Mouse (Mus musculus) CH12.LX (cell line): ENCODE data around the gene Khdc1a. TPM values are rescaled to one million over a fixed set of nuclear protein-coding genes. Genes with fewer than 3 reads are reported as not detected.
"Not testable (repeated sequence)": the region's sequence is repeated elsewhere in the genome, so short reads cannot be mapped to it uniquely, and the experiment has no call there.

ENCODE experiments used
- DNase-seq: peaks from one replicate; pipeline ENCODE4 v3.0.0-alpha.2; 2013; ENCODE audit errors: extremely low read depth
- H3K27ac ChIP-seq: 2 replicates; pipeline ENCODE4 v1.5.1; 2012; ENCODE audit warnings: low read depth, mild to moderate bottlenecking, control low read depth, moderate library complexity; ENCODE audit not compliant: insufficient read depth
- H3K27me3 ChIP-seq: replicated peaks from 2 replicates; pipeline ENCODE3; 2012; ENCODE audit warnings: inconsistent platforms
- H3K36me3 ChIP-seq, 2 experiments: replicated peaks in 1 of 2; 2 replicates each; pipeline versions ENCODE3 to v1.6.1; 2012; ENCODE audit warnings: inconsistent platforms in 1 of 2, low read length in 1 of 2, mild to moderate bottlenecking in 1 of 2, mixed read lengths in 1 of 2, moderate library complexity in 1 of 2; ENCODE audit not compliant: control insufficient read depth in 1 of 2, insufficient read depth in 1 of 2
- H3K4me1 ChIP-seq, 2 experiments: 2 replicates each; pipeline ENCODE4 v1.6.1; 2012; ENCODE audit warnings: inconsistent platforms in 1 of 2, moderate library complexity in 1 of 2; ENCODE audit not compliant: insufficient read depth in 2 of 2, control insufficient read depth in 1 of 2
- H3K4me2 ChIP-seq: 2 replicates; pipeline ENCODE4 v1.6.1; 2012; ENCODE audit warnings: low read depth, mild to moderate bottlenecking, control low read depth; ENCODE audit not compliant: poor library complexity, insufficient read depth, severe bottlenecking
- H3K4me3 ChIP-seq, 3 experiments: fragments of 150-350 bp in 1 of 3; sonication (generic) in 1 of 3; replicated peaks in 1 of 3; 2 replicates each; pipeline versions ENCODE3 to v1.5.1; 2011 to 2012; ENCODE audit warnings: low read depth in 2 of 3, low read length in 2 of 3, mild to moderate bottlenecking in 2 of 3, moderate library complexity in 2 of 3, control low read depth in 1 of 3, improper control_type of control experiment in 1 of 3, inconsistent platforms in 1 of 3, mixed read lengths in 1 of 3; ENCODE audit not compliant: poor library complexity in 1 of 3
- H3K79me2 ChIP-seq: replicated peaks from 2 replicates; pipeline ENCODE4 v1.6.1; 2012; ENCODE audit warnings: mild to moderate bottlenecking, moderate library complexity; ENCODE audit not compliant: control insufficient read depth, poor library complexity, insufficient read depth, severe bottlenecking; ENCODE audit errors: extremely low read depth
- H3K9ac ChIP-seq: 2 replicates; pipeline ENCODE4 v1.6.1; 2012; ENCODE audit warnings: low read depth, mild to moderate bottlenecking, control low read depth, moderate library complexity; ENCODE audit not compliant: insufficient read depth
- H3K9me3 ChIP-seq: replicated peaks from 2 replicates; pipeline ENCODE3; 2012; ENCODE audit warnings: low read length, inconsistent platforms, mixed read lengths
- CTCF ChIP-seq, 2 experiments: IDR thresholded peaks in 1 of 2; conservative IDR thresholded peaks in 1 of 2; 2 replicates each; pipeline ENCODE4 v1.5.1; 2011 to 2012; ENCODE audit warnings: low read depth in 2 of 2, low read length in 2 of 2, improper control_type of control experiment in 1 of 2, inconsistent platforms in 1 of 2, mild to moderate bottlenecking in 1 of 2, moderate library complexity in 1 of 2
- IRF4 ChIP-seq: IDR thresholded peaks from 2 replicates; pipeline ENCODE4 v1.6.1; 2014; ENCODE audit warnings: low read depth, mild to moderate bottlenecking, inconsistent platforms, low read length, improper control_type of control experiment
- MYC ChIP-seq: IDR thresholded peaks from 2 replicates; pipeline ENCODE4 v1.6.1; 2011; ENCODE audit warnings: low read depth, mild to moderate bottlenecking, improper control_type of control experiment, low read length
- POLR2A ChIP-seq: IDR thresholded peaks from 2 replicates; pipeline ENCODE4 v1.6.1; 2011; ENCODE audit warnings: low read depth, mild to moderate bottlenecking, improper control_type of control experiment, low read length
- RAD21 ChIP-seq: IDR thresholded peaks from 2 replicates; pipeline ENCODE4 v1.6.1; 2011; ENCODE audit warnings: low read depth, mild to moderate bottlenecking, low read length, improper control_type of control experiment, moderate library complexity
- SMC3 ChIP-seq: IDR thresholded peaks from 2 replicates; pipeline ENCODE4 v1.6.1; 2011; ENCODE audit warnings: low read depth, low read length, improper control_type of control experiment
- ZC3H11A ChIP-seq: IDR thresholded peaks from 2 replicates; pipeline ENCODE4 v1.6.1; 2012; ENCODE audit warnings: low read depth, mild to moderate bottlenecking, inconsistent platforms, low read length, improper control_type of control experiment
- dilution Hi-C: fragments of 300-500 bp; cut with MboI; formaldehyde crosslinking; loops from 2 replicates; pipeline ENCODE4 v1.14.3; 2020; ENCODE audit warnings: low sequenced_read_pairs; ENCODE audit not compliant: extremely low pct_unique_long_range_greater_than_20kb, extremely low pct_ligation_motif_present
- in situ Hi-C: fragments of 300-500 bp; cut with MboI; formaldehyde crosslinking; loops from 3 replicates; pipeline ENCODE4 v1.14.3; 2019; ENCODE audit warnings: low sequenced_read_pairs, low pct_ligation_motif_present, low pct_unique_long_range_greater_than_20kb, mixed read lengths
- polyA plus RNA-seq: library from polyadenylated mRNA; unstranded; fragments of >175 nt; gene quantifications from 2 replicates; pipeline ENCODE4 v1.2.1, GENCODE M21; 2012; ENCODE audit warnings: low read depth; ENCODE audit not compliant: insufficient read length
- total RNA-seq, 2 experiments: library from RNA; depleted of rRNA; stranded (reverse); fragments of 300-350 nt in 1 of 2; fragments of >200 nt in 1 of 2; gene quantifications; 2 replicates each; pipeline ENCODE4 v1.2.3; 2012 to 2014

Gene Khdc1a
- total and polyA plus RNA-seq, 3 experiments, result not detected

GRCm38 (mm10) chr1:21340745-21341144 lies 8.7 kb upstream of the Khdc1a start:
- peaks cover 3% of the 10 kb centered on the region for H3K9me3 ChIP-seq
- DNase-seq, result no peak
- no peaks in the 10 kb centered on the region for H3K36me3 ChIP-seq
- H3K9ac ChIP-seq, result no peak overlapping the region
- no peaks in the 10 kb centered on the region for H3K27me3 ChIP-seq
- no peak overlapping the region for H3K4me3 ChIP-seq
- in situ Hi-C loops (no loop called here), dilution Hi-C loops (no loop called here)
- no peak overlapping the region for H3K27ac ChIP-seq
- no peaks in the 10 kb centered on the region for H3K79me2 ChIP-seq
- no peak for TF ChIP-seq MYC
- no peak for TF ChIP-seq POLR2A
- H3K4me1 ChIP-seq, result no peaks in the 10 kb centered on the region
- no peak overlapping the region for H3K4me2 ChIP-seq

- TF ChIP-seq IRF4, result no peak
- TF ChIP-seq SMC3, result peak; percentile 64
- peak; percentile 81 for TF ChIP-seq RAD21
- TF ChIP-seq ZC3H11A, result peak; percentile 24; the same call in 1 of the 2 replicates
- peak; percentile 78 to 83 for TF ChIP-seq CTCF (conservative IDR thresholded peaks at IDR 0.05 in 1 of 2, IDR thresholded peaks at IDR 0.05 in 1 of 2; ENCODE audit: low read depth in 2 of 2, low read length in 2 of 2)
- in situ Hi-C loops, result no loop called here
- Histone ChIP-seq H3K27ac (no peak overlapping the region), H3K9ac (no peak overlapping the region), H3K27me3 (no peaks in the 10 kb centered on the region), H3K79me2 (no peaks in the 10 kb centered on the region), H3K36me3 (no peaks in the 10 kb centered on the region), H3K9me3 (no peaks in the 10 kb centered on the region), H3K4me2 (no peak overlapping the region), H3K4me3 (no peak overlapping the region), H3K4me1 (no peaks in the 10 kb centered on the region)
- dilution Hi-C loops, result no loop called here
- DNase-seq, result peak; percentile 51
Observed at GRCm38 (mm10) chr1:21344253-21344652, 5.2 kb upstream of the Khdc1a start.

- H3K36me3 ChIP-seq, H3K79me2 ChIP-seq, H3K9ac ChIP-seq, H3K4me3 ChIP-seq, H3K4me2 ChIP-seq, H3K27ac ChIP-seq, H3K27me3 ChIP-seq, dilution Hi-C loops, H3K9me3 ChIP-seq, in situ Hi-C loops, DNase-seq, H3K4me1 ChIP-seq: not testable (repeated sequence)
Observed at GRCm38 (mm10) chr1:21344752-21345151, 4.7 kb upstream of the Khdc1a start.

- H3K4me2 ChIP-seq, H3K4me3 ChIP-seq, in situ Hi-C loops, H3K36me3 ChIP-seq, H3K9ac ChIP-seq, H3K27me3 ChIP-seq, H3K9me3 ChIP-seq, dilution Hi-C loops, H3K27ac ChIP-seq, H3K4me1 ChIP-seq, H3K79me2 ChIP-seq, DNase-seq: not testable (repeated sequence)
Observed at GRCm38 (mm10) chr1:21368031-21368430, 18.6 kb downstream of the Khdc1a start, which contains the start of gene Khdc1c. Gene Khdc1c (plus strand): TSS chr1:21368331.
